Mouse (Mus musculus) cerebellum, adult 11-12 months (tissue): ENCODE measurements around the gene Ppara.

Experiments used
- DNase-seq: peaks from one replicate; pipeline ENCODE4 v3.0.0; 2022

Gene Ppara

GRCm38 (mm10) chr15:85705566-85706332, 29.0 kb upstream of the Ppara start:
- DNase-seq, result peak; percentile 48

- no peak for DNase-seq
Observed at GRCm38 (mm10) chr15:85706527-85706926, 28.3 kb upstream of the Ppara start.

DNA sequence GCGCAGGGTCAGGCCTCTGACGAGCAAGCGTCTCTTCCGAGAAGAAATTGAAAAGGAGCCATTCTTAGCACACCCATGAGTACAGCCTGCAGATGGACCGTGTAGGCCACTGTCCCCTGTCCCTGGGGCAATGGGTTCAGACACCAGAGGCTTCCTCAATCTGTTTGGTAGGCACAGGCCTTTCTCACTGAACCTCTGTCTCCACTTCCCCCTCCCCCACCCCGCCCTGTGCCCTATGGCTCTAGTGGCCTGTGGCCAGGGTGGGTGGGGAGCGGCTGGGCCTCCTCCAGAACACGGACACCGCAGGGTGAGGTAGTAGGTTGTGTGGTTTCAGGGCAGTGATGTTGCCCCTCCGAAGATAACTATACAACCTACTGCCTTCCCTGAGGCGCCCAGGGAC, 27.8 kb upstream of the Ppara start:
- DNase-seq, result peak; percentile 60

- peak; percentile 36 for DNase-seq
Observed at GRCm38 (mm10) chr15:85707458-85708030, 27.2 kb upstream of the Ppara start.

GRCm38 (mm10) chr15:85708217-85708616, 26.6 kb upstream of the Ppara start:
- no peak for DNase-seq

DNA sequence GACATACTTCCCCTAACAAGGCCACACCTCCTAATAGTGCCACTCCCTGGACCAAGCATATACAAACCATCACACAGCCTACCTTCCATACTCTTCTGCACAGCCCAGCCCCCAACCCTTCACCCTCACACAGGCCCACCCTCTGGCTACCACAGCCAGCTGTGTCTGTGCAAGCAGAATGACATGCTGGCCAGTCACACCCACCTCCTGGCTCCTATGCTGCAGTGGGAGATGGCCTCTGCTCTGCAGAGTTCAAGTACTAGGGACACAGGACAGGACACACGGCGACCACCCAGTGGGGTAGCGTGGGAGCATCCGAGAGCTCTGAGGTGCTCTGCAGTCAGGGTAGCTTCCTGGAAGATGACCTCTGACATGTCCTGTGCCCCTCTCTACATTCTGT, 25.9 kb upstream of the Ppara start:
- peak; percentile 69 for DNase-seq

DNA sequence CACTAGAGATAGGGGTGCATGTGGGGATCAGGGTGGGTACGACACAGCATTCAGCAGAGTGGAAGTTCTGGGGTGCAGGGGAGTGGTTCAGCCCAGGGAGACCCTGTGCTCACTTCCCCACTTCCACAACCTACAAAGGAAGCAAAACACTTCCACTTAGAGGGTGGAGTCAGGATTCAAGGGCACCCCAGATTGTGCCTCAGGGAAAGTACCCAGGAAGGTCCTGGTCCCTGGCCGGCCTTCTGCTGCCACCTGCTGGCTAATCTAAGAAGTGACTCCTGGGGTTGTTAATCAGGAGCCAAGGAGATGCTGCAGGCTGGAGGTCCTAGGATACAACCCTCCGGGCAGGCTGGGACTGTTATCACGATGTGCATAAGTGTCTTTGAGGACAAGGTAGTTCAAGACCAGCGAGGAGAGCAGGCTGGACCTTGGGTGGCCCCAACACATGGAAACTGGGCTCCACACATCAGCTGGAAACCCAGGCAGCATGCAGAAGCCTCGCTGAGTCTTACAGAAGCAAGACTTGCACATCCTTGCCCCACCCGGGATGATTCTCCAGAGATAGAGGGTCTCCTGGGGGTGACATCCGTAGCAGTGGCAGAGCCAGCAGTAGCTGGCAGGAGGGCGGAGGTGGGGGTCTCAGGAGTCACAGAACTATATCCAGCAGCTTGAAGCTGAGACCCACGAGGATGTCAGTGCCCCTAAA, 25.4 kb upstream of the Ppara start:
- peak; percentile 88 for DNase-seq

DNA sequence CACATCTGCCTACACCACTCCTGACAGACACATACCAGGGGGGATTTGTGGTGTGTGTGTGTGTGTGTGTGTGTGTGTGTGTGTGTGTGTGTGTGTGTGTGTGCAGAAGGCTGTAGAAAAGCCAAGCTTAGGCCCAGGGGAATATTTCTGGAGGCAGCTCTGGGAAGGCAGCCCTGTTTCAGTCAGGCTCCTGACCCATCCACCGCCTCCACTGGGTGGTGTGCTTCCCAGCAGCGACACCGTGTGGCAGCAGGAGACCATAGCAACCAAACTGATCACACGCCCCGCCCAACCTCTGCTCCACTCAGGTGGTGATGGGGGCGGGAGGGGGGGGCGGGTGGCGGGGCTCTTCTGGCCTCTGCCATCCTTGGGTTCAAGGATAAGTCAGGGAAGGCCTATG, 24.6 kb upstream of the Ppara start:
- peak; percentile 87 for DNase-seq

GRCm38 (mm10) chr15:85710641-85711580, 23.9 kb upstream of the Ppara start:
- peak; percentile 55 for DNase-seq

GRCm38 (mm10) chr15:85712565-85713168, 22.1 kb upstream of the Ppara start:
- no peak for DNase-seq

GRCm38 (mm10) chr15:85713417-85713816, 21.4 kb upstream of the Ppara start:
- no peak for DNase-seq

DNA sequence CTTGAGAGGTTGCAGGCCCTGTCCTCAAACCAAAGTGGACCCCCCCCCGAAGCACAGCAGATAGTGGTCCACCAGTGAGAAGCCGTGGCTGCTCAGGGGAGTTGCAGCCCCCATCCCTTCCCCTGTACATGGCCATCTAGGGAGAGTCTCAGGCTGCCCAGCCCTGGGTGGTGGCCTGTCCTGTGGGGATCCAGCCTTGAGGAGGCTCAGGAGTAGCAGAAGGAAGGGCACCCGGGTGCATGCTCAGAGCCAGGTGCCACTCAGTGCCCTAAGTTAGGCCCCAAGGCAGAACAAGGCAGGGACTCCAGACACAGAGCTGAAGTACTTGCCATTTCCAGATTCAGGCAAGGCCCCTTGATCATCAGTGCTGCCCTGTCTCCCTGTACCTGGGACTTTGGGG, 19.7 kb upstream of the Ppara start:
- DNase-seq, result no peak

- DNase-seq, result peak; percentile 75
Observed at GRCm38 (mm10) chr15:85716045-85716444, 18.7 kb upstream of the Ppara start.

- no peak for DNase-seq
Observed at GRCm38 (mm10) chr15:85716591-85716990, 18.2 kb upstream of the Ppara start.

GRCm38 (mm10) chr15:85717008-85717407, 17.8 kb upstream of the Ppara start:
- no peak for DNase-seq

- no peak for DNase-seq
Observed at GRCm38 (mm10) chr15:85717800-85718199, 17.0 kb upstream of the Ppara start.

DNA sequence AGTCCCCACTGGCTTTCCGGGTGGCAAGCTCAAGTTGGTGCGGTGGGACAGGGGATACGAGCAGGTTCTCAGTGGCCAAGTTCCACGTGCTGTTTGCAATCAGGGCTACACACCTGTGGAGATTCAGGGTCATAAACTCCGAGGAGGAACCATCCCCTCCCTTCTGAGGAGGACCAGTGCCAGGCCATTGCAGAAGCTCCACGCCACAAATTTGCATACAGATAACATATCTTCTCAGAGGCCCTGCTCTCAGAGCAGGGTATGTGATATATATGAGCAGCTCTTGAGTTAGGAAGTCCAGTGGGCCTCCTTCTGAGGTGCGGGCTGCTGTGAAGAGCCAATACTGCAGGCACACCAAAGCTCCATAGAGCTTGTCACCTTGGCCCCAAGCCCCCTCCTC, 15.8 kb upstream of the Ppara start:
- no peak for DNase-seq

GRCm38 (mm10) chr15:85720366-85720841, 14.4 kb upstream of the Ppara start:
- DNase-seq, result no peak

DNA sequence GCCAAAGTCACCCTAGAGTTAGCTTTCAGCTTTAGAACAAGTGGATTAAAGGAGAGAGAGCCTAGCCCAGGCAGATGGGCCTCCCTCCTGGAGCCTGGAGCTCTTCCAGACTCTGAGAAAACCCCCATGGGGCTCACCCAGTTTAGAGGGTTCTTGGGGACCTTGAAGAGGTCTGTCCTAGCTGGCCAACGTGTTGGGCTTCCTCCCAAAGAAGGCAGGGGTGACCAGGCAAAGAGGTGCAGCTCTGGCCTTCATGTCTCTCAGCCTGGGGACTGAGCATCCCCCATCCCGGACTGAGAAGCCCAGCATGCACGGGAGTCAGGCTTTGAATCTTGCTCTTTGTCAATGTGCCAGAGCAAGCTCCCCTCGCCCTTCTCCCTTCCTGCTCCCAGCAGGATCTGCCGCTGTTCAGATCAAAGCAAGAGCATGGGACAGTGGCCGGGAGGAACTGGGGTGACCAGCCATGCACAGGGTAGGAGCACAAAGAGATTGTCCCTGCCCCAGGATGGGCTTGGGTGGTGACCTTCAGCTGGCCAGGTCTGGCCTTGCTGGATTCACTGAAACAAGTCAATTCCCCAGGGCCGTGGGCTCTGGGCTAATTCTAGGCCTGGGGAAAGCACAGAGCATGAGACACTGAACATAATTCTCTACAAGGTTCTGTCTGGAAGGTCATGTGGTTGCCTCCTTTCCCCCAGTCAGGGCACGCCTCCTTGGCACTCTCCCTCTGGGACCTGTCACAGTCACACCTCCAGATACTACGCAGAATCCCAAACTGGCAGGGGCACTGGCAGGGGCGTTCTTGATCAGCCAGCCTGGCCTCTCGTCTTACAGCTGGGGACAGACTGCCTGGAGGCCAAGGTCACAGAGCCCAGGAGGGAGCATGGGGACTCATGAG, 10.3 kb upstream of the Ppara start:
- no peak for DNase-seq

DNA sequence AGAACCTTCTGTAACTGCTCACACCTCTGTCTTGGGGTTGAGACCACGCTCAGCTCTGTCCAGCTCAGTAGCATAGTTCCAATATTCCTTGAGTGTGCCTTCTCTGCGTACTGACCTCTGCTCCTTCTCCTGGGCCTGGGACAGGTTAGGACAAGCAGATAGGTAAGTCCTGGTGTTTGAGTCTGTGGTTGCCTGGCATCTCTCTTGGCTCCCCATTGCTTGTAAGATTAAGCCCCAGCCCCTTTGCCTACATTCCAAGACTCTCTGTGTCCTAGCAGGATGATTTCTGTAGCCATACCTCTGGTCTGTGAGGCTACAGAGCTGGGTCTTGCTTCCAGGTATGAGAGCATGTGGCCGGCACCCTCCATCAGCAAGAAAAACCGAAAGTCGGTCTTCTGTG, 6.6 kb upstream of the Ppara start:
- DNase-seq, result no peak

- DNase-seq, result no peak
Observed at GRCm38 (mm10) chr15:85729256-85729655, 5.5 kb upstream of the Ppara start.
